Mouse (Mus musculus) midbrain, embryonic 12.5 days (tissue): ENCODE data around the gene Taf3. TPM values are rescaled to one million over a fixed set of nuclear protein-coding genes. Genes with fewer than 3 reads are reported as not detected.

Experiments used
- ATAC-seq: fragments of 200-750 bp; cut with Nextera tagmentation; 2 replicates; pipeline ENCODE4 v1.8.0; 2017; ENCODE audit warnings: low read depth, moderate TSS enrichment, moderate library complexity; ENCODE audit not compliant: low FRiP score
- H3K27ac ChIP-seq: fragments of 300-500 bp; sonication (generic); replicated peaks from 2 replicates; pipeline ENCODE4 v1.5.1; 2016; ENCODE audit warnings: mild to moderate bottlenecking
- H3K27me3 ChIP-seq: fragments of 300-500 bp; sonication (generic); 2 replicates; pipeline ENCODE4 v1.6.1; 2016; ENCODE audit warnings: mild to moderate bottlenecking
- H3K36me3 ChIP-seq: fragments of 300-500 bp; sonication (generic); 2 replicates; pipeline ENCODE4 v1.6.1; 2016
- H3K4me1 ChIP-seq: fragments of 300-500 bp; sonication (generic); 2 replicates; pipeline ENCODE4 v1.6.1; 2016
- H3K4me2 ChIP-seq: fragments of 300-500 bp; sonication (generic); replicated peaks from 2 replicates; pipeline ENCODE4 v1.6.1; 2016; ENCODE audit warnings: mild to moderate bottlenecking, moderate library complexity
- H3K4me3 ChIP-seq: fragments of 300-500 bp; sonication (generic); 2 replicates; pipeline ENCODE4 v1.5.1; 2016; ENCODE audit warnings: mild to moderate bottlenecking
- H3K9ac ChIP-seq: fragments of 300-500 bp; sonication (generic); replicated peaks from 2 replicates; pipeline ENCODE4 v1.6.1; 2016; ENCODE audit warnings: mild to moderate bottlenecking, moderate library complexity
- H3K9me3 ChIP-seq: fragments of 300-500 bp; sonication (generic); 2 replicates; pipeline ENCODE4 v1.6.1; 2016; ENCODE audit warnings: mild to moderate bottlenecking
- whole genome bisulfite sequencing: fragments of 180-500 bp; shearing (Covaris S2); methylation state at CpG from one replicate; pipeline ENCODE4 v1.1.7; 2016; 5-methylcytosine and 5-hydroxymethylcytosine counted together
- polyA plus RNA-seq: library from polyadenylated mRNA; unstranded; fragments of >200 nt; fragmentation: Nextera tagmentation; extraction: Ambion mirVana; gene quantifications from 2 replicates; pipeline ENCODE4 v1.2.1, GENCODE M21; 2016

Gene Taf3
- polyA plus RNA-seq, 1 experiment from 2014 or later = 18.1 TPM

DNA sequence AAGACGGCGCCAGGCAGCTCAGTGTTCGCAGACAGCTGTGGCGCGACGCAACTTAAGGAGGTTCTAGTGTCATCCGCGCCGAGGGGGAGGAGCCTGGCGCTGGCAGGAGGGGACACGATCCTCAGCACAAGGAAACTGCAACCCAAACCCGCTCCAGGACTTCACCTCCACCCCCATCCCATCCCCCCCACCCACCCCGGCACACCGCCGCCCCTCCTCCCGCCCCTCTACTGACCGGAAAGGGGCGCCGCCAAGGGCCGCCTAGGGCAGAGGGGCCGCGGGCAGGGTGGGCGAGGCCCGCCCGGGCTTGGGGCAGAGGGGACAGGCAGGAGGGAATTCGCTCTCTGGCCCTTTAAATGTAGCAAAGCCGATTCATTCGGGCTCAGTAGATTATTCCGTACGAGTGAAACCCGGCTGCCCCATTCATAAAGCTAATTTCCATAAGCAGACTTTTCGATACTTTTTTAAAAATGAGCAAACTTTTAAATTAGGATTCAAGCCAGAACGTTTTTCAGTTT lies 169.8 kb downstream of the Taf3 start:
- Histone ChIP-seq H3K9me3 (no peaks in the 10 kb centered on the region), H3K9ac (peak overlapping the region; percentile 43; the same call in 1 of the 2 replicates), H3K36me3 (no peaks in the 10 kb centered on the region), H3K4me3 (peak overlapping the region; percentile 51), H3K27me3 (peaks cover 95% of the 10 kb centered on the region), H3K4me1 (peaks cover 34% of the 10 kb centered on the region), H3K4me2 (peak overlapping the region; percentile 84), H3K27ac (peak overlapping the region; percentile 77)
- ATAC-seq = peak; percentile 42
- under 1% methylated on average over 30 of the region's 33 CpGs for WGBS

GRCm38 (mm10) chr2:9877966-9878563 lies 170.3 kb downstream of the Taf3 start:
- H3K27ac ChIP-seq = peak overlapping the region; percentile 77; the same call in 1 of the 2 replicates
- ATAC-seq = no peak
- peak overlapping the region; percentile 51 for H3K4me3 ChIP-seq
- H3K4me2 ChIP-seq = peak overlapping the region; percentile 84
- H3K36me3 ChIP-seq = no peaks in the 10 kb centered on the region
- H3K27me3 ChIP-seq = peaks cover 95% of the 10 kb centered on the region
- H3K4me1 ChIP-seq = peaks cover 35% of the 10 kb centered on the region
- WGBS = under 1% methylated on average over 19 of the region's 19 CpGs
- no peaks in the 10 kb centered on the region for H3K9me3 ChIP-seq
- peak overlapping the region; percentile 43; the same call in 1 of the 2 replicates for H3K9ac ChIP-seq

- H3K4me3 ChIP-seq = peak overlapping the region; percentile 51
- peaks cover 95% of the 10 kb centered on the region for H3K27me3 ChIP-seq
- no peak for ATAC-seq
- no peaks in the 10 kb centered on the region for H3K36me3 ChIP-seq
- peak overlapping the region; percentile 35 for H3K4me2 ChIP-seq
- H3K4me1 ChIP-seq = peaks cover 36% of the 10 kb centered on the region
- no peaks in the 10 kb centered on the region for H3K9me3 ChIP-seq
- peak overlapping the region; percentile 77 for H3K27ac ChIP-seq
- WGBS = under 1% methylated on average over 35 of the region's 35 CpGs
- peak overlapping the region; percentile 59 for H3K9ac ChIP-seq
Measured at GRCm38 (mm10) chr2:9877326-9877690, 171.1 kb downstream of the Taf3 start.

DNA sequence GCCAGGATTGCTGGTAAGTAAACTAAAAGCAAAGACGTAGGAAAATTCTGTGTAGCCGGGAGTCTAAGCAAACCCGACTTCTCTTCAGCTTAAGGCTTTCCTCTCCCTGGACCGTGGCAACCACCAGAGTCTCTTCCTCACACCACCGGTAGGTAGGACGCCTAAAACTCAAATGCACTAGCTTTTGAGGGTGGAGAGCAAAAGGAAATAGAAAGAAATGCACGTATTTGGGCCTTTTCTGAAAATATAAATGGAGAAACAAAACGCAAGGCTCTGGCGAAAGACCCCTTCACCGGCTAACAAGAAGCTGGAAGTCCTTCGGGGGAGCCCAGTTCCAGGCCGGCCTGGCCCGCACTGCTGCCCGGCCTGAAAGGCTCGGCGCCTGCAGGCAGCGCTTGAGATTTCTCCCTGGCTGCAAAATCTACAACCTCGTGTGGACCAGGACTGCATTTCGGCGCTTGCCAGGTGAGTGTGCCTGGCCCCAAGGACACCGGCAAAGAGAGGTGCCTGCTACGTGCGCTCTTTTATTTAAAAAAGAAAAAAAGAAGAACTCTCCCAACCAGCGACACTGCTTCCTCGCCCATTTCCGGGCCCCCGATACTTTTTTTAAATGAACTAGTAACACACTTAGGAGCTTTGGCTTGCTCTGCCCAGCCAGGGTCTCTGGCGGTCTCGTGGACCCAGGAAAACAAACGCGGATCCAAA lies 171.6 kb downstream of the Taf3 start:
- Histone ChIP-seq H3K27ac (peak overlapping the region; percentile 77), H3K9ac (peak overlapping the region; percentile 59), H3K4me1 (peaks cover 37% of the 10 kb centered on the region), H3K27me3 (peaks cover 95% of the 10 kb centered on the region), H3K4me3 (peak overlapping the region; percentile 51), H3K9me3 (no peaks in the 10 kb centered on the region), H3K4me2 (peak overlapping the region; percentile 35), H3K36me3 (no peaks in the 10 kb centered on the region)
- under 1% methylated on average over 31 of the region's 31 CpGs for WGBS
- no peak for ATAC-seq

DNA sequence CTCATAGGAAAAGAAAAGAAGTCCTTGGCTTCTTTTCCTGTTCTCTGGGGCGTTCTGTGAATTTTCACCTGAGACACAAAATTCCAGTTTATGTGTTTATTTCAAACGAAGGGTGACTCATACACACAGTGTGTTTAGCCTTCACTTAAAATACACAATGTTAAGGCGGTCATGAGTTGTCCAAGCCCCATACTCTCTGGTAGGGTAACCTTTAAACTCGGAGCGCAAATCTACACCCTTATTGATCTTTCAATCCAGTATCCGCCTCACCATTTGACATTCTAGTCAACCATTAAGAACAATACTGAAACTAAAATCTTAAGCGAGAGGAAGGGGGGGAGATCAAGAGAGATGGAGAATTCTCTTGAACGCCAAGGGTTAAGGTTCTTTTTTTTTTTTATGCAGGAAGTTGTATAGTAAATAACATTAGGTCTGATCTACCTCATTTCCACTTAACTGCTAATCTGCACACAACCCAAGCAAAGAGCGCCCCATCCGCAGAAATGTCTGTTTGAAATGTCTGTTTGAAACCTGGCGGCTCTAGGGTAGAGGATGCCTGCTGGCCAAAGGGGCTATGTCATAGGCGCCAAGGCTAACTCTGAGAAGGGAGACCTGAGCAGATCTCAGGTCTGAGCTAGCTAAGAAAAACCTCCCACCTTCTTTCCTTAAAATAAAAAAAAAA lies 172.6 kb downstream of the Taf3 start:
- peak overlapping the region; percentile 51 for H3K4me3 ChIP-seq
- H3K4me2 ChIP-seq = peak overlapping the region; percentile 38
- peak overlapping the region; percentile 29; the same call in 1 of the 2 replicates for H3K9ac ChIP-seq
- peaks cover 28% of the 10 kb centered on the region for H3K4me1 ChIP-seq
- H3K9me3 ChIP-seq = no peaks in the 10 kb centered on the region
- H3K27me3 ChIP-seq = peaks cover 95% of the 10 kb centered on the region
- H3K36me3 ChIP-seq = no peaks in the 10 kb centered on the region
- 5% methylated on average over 12 of the region's 12 CpGs for WGBS
- no peak for ATAC-seq
- H3K27ac ChIP-seq = peak overlapping the region; percentile 77

DNA sequence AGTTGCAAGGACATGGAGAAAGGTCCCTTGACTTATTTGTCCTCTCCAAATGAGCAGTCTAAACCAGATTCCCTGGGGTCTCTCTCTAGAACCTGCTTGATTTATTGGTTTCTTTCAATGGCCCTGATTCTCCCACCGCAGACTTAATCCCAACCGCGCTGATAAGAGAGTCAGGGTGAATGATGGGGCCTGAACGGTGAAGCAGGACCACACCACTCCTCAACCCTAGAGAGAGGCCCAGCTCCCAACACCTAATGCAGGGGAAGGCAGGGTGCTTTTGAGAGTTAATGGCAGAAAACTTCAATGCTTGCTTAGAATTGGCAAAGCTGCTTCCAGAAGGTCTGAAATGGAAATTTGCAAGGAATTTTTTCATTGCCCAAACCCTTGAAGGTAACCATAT lies 173.2 kb downstream of the Taf3 start:
- 2% methylated on average over 4 of the region's 4 CpGs for WGBS
- Histone ChIP-seq H3K4me3 (peak overlapping the region; percentile 51), H3K9ac (peak overlapping the region; percentile 50)

DNA sequence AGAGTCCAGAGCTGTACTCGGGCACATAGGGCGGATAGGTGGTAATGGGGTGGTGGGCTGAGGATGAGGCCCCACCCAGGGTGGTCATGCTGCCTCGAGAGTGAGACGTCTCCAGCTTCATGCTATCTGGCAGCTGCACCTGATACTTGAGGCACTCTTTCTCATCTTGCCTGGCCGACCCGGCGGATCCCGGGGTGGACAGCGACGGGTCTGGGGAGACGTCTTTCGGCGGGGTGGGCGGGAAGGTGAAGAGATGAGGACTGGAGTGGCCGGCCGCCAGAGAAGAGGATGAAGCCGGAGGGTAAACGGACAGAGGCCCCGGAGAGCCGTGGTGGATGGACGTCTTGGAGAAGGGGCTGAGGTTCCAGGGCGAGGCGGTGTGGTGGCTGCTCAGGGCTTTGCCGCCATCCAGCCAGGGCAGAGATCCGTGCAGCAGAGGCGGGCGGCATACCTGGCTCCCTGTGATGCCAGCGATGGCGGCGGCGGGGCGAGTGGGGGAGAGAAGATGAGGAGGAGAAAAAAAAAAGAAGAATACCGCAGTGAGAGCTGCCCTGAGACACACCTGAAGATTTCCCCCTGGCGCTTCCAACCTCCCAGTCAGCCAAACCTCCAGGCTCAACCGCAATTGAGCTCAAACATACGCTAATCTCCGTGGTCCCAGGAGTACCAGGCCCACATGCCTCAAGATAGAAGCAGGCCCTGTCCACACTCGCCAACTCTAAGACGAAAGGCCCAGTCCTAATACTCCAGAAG lies 173.8 kb downstream of the Taf3 start:
- Histone ChIP-seq H3K27me3 (peaks cover 95% of the 10 kb centered on the region), H3K27ac (peak overlapping the region; percentile 77), H3K9me3 (no peaks in the 10 kb centered on the region), H3K9ac (peak overlapping the region; percentile 50), H3K4me3 (peak overlapping the region; percentile 51), H3K4me1 (peaks cover 27% of the 10 kb centered on the region), H3K4me2 (peak overlapping the region; percentile 38), H3K36me3 (no peaks in the 10 kb centered on the region)
- 2% methylated on average over 39 of the region's 39 CpGs for WGBS
- ATAC-seq = no peak

More for the DNA sequence above, 173.2 kb downstream of the Taf3 start:
- Histone ChIP-seq H3K9me3 (no peaks in the 10 kb centered on the region), H3K4me1 (peaks cover 27% of the 10 kb centered on the region), H3K27ac (peak overlapping the region; percentile 77), H3K4me2 (peak overlapping the region; percentile 38), H3K27me3 (peaks cover 95% of the 10 kb centered on the region), H3K36me3 (no peaks in the 10 kb centered on the region)
- no peak for ATAC-seq

GRCm38 (mm10) chr2:9873757-9874156 lies 174.6 kb downstream of the Taf3 start:
- Histone ChIP-seq H3K4me2 (peak overlapping the region; percentile 38), H3K36me3 (no peaks in the 10 kb centered on the region), H3K27ac (peak overlapping the region; percentile 77), H3K27me3 (peaks cover 94% of the 10 kb centered on the region), H3K9ac (peak overlapping the region; percentile 50), H3K4me1 (peaks cover 27% of the 10 kb centered on the region), H3K9me3 (no peaks in the 10 kb centered on the region), H3K4me3 (peak overlapping the region; percentile 51)
- 11% methylated on average over 2 of the region's 2 CpGs for WGBS
- no peak for ATAC-seq

GRCm38 (mm10) chr2:9872682-9873081 lies 175.7 kb downstream of the Taf3 start:
- H3K4me2 ChIP-seq = peak overlapping the region; percentile 38
- H3K9me3 ChIP-seq = no peaks in the 10 kb centered on the region
- ATAC-seq = no peak
- peak overlapping the region; percentile 49 for H3K9ac ChIP-seq
- peaks cover 86% of the 10 kb centered on the region for H3K27me3 ChIP-seq
- H3K4me3 ChIP-seq = peak overlapping the region; percentile 51
- H3K36me3 ChIP-seq = no peaks in the 10 kb centered on the region
- H3K27ac ChIP-seq = peak overlapping the region; percentile 77
- H3K4me1 ChIP-seq = peaks cover 21% of the 10 kb centered on the region
- WGBS = under 1% methylated on average over 12 of the region's 12 CpGs

DNA sequence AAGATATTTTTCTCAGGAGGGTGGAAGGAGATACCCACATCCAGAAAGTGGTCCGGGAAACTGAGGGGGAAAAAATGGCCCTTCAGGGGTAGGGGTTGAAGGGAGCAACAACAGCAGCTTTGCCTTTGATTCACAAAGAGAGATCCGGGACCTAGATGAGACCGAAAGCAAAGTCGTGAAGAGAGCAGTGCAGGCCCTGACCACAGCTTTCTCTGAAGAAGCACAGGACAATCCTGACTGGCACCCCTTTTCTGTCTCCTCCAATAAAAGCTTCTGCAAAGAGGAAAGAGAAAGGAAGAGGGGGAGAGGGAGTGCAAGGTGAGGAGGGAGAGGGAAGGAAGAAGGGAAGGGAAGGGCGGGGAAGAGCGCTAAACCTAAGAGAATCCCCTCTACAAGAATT lies 176.6 kb downstream of the Taf3 start:
- Histone ChIP-seq H3K4me1 (peaks cover 14% of the 10 kb centered on the region), H3K27me3 (peaks cover 81% of the 10 kb centered on the region), H3K9me3 (no peaks in the 10 kb centered on the region), H3K4me2 (peak overlapping the region; percentile 38), H3K27ac (0 out of 2 replicates have a peak overlapping the region, but pooled peaks have one; percentile 15), H3K36me3 (no peaks in the 10 kb centered on the region), H3K4me3 (peak overlapping the region; percentile 51), H3K9ac (peak overlapping the region; percentile 49; the same call in 1 of the 2 replicates)
- 12% methylated on average over 6 of the region's 6 CpGs for WGBS
- ATAC-seq = no peak

DNA sequence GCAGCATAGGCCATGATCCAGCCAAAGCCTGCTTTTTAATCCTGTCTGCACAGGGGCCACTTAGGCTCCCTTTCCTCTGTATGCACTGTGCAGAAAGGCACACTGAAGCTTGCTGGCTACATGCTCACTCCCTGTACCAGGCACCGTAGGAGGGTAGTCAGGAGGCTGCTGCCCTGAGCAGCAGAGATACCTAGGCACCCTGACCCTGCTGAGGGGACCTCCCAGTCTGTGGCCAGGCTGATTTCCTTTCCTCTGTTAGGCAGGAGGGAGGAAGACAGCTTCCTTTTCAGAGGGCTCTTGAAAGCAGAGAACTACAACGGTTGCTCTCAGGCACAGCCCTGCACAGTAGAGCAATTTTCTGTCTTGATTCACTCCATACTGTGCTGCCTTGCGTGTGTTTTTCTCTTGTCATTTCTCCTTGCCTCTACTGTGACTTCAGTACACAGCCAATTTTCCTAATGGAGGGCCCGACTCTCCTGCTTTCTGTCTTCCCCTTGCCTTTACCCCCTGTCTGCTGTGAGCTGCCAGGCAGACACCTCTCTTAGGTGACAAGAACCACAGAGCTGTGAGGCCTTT lies 177.2 kb downstream of the Taf3 start:
- H3K9ac ChIP-seq = peak overlapping the region; percentile 24; the same call in 1 of the 2 replicates
- WGBS = 17% methylated on average over 4 of the region's 4 CpGs
- ATAC-seq = peak; percentile 10; the same call in 1 of the 2 replicates
- peak overlapping the region; percentile 38 for H3K4me2 ChIP-seq
- no peaks in the 10 kb centered on the region for H3K9me3 ChIP-seq
- peaks cover 75% of the 10 kb centered on the region for H3K27me3 ChIP-seq
- H3K4me3 ChIP-seq = peak overlapping the region; percentile 51
- no peaks in the 10 kb centered on the region for H3K36me3 ChIP-seq
- H3K27ac ChIP-seq = peak overlapping the region; percentile 42; the same call in 1 of the 2 replicates
- H3K4me1 ChIP-seq = peaks cover 14% of the 10 kb centered on the region
